Mouse (Mus musculus) lung, postnatal 36 days (tissue): ENCODE results near the gene Trim62.
A peak's percentile ranks its signal among the peaks of the same experiment; 100 is the strongest.

ENCODE experiments used
- DNase-seq: peaks from one replicate; pipeline ENCODE4 v3.0.0; 2022; ENCODE audit warnings: mixed read lengths

The Trim62 gene

GRCm38 (mm10) chr4:128883379-128883781 lies at the start of gene Trim62:
Trim62 (plus strand) TSS chr4:128883580.
- peak; percentile 85 for DNase-seq

- no peak for DNase-seq
Observed at GRCm38 (mm10) chr4:128838202-128838601, 45.2 kb upstream of the Trim62 start.

DNA sequence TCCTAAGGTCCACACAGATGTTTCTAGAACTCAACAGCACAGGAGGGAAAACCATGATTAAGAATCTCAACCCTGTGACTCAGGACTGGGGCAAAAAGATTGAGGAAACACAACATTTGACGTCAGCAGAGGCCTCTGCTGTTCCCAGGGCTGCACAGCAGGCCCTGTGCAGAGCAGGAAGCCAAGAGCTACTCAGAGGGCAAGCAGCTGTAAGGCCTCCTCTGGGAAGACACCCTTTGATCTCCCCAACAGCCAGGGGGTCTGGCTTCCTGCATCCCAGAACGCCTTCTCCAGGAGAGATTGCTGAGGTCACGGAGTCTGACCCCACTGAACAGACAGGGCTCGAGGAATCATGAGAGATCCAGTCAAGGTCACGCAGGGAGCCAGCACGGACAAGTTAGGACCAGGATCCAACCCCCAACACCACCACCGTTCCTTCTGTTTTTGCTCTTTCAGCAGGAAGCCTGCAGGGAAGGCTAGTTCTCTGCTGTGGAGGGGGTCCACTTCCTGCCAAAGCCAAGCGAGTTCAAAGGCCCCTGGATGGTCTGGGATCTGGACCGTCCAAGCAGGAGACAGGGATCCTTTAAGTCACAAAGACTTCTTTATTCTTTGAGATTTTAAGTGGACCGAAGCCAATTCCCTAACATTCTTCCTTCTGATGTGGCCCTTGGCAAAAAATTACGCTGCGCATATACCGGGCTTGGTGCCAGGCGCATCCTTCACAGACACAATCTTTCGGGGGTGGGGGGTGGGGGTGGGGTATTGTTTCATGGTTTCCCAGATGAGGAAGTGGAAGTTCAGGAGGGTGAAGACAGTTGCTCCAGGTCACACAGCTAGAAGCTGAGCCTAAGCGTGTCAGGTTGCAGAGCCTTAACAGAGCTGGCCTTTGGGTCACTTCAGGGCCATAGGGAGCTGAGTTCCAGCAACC lies 43.3 kb upstream of the Trim62 start:
- peak; percentile 47 for DNase-seq

DNA sequence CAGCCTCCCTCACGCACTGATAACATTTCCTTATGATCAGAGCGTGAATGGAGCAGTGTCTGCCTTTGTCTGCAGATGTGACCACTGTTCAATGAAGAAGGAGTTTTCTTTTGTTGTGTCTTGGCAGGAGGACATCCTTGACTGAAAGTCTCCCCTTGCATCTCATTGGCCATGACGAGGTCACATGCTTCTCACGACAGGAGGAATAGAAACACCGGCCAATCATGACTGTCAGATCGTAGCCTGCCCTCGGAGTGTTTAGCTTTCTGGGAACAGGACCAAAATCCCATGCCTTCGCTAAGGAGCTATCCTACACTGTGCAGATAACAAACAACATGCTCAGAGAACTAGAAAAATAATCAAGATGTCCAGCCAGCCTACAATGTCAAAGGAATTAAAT lies 42.1 kb upstream of the Trim62 start:
- DNase-seq = no peak

GRCm38 (mm10) chr4:128844566-128844965 lies 38.8 kb upstream of the Trim62 start:
- no peak for DNase-seq

DNA sequence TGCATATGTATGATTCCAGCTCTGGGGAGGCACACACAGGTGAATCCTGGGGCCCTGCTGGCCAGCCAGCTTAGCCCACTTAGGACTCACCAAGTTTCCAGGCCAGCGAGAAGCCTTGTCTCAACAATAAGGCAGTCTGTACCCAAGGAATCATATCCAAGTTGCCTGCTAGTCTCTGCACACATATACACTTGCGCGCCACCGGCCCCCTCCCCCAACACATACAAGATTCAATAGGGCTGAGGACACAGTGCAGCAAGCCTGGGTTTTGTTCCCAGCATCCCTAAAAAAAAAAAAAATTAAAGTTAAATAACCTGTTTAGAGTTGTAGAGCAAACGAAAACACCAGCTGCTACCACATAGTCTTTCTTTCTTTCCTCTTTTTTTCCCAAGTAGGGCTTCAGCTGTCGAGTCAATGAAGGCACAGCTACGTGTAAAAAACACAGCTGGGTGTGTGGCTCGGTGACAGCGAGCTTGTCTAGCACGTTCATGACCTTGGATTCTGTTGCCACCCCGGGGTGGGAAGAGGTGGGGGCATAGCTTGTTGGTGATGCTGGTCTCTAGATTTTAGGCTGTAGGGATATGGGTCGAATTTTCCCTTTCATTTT lies 37.9 kb upstream of the Trim62 start:
- DNase-seq = no peak

- DNase-seq = no peak
Observed at GRCm38 (mm10) chr4:128848961-128849360, 34.4 kb upstream of the Trim62 start.

- no peak for DNase-seq
Observed at GRCm38 (mm10) chr4:128849686-128850085, 33.7 kb upstream of the Trim62 start.

DNA sequence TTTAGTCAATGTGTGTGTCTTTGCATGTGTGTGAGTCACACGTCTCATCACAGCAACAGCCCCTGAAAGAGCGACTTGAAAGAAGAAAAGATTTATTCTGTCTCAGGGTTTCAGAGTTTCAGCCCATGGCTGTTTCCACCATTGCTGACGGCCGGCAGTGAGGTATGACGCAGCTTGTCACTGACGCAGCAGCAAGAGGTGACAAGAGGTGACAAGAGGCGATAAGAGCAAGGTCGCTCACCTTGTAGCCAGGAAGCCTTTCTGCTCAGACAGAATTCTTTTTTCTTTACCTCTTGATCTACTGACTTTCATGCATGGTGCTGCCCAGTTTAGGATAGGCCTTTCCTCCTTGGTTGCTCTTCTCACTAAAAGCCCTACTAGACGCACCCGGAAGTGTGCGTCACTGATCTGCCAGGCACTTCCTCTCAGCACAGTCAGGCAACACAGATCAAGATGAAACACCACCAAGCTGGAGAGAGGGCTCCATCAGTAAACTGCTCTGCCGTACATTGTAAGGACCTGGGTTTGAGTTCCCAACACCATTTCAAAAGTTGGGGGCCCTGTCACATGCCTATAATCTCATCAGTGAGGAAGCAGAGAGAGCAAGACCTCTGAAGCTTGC lies 31.0 kb upstream of the Trim62 start:
- no peak for DNase-seq

- DNase-seq = no peak
Observed at GRCm38 (mm10) chr4:128853117-128853516, 30.3 kb upstream of the Trim62 start.

DNA sequence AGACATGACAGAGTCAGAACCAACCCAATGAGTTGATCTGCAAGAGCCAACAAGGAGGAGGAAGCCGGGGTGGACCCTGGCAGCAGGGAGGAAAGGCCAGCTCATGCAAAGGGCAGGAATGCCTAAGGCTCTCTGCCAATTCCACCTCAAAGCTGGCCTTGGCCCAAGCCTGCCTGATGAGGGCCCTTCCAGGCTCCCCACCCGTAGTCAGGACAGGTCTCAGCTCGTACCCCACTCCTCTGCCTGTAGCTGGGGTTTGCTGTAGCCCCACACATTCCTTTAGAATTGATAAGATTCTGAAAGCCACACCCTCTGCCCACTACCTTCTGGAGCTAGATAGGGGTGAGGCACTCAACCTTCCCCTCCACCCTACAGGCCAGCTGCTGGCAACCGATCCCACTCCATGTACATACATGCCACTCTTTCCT lies 27.8 kb upstream of the Trim62 start:
- peak; percentile 86 for DNase-seq

- DNase-seq = no peak
Observed at GRCm38 (mm10) chr4:128857212-128857611, 26.2 kb upstream of the Trim62 start.

DNA sequence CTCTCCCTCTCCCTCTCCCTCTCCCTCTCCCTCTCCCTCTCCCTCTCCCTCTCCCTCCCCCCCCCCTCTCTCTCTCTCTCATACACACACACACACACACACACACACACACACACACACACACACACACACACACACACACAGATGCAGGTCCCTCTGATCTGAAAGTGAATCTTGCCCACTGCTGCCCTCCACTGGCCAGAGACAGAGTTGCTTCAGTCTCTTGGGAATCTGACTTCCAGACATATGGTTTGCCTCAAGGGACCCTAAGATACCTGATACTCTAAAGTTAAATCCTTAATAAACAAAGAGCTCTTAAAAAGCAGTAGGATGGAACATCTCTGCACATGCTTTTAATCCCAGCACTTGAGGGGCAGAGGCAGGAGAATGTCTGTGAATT lies 25.2 kb upstream of the Trim62 start:
- DNase-seq = peak; percentile 88

DNA sequence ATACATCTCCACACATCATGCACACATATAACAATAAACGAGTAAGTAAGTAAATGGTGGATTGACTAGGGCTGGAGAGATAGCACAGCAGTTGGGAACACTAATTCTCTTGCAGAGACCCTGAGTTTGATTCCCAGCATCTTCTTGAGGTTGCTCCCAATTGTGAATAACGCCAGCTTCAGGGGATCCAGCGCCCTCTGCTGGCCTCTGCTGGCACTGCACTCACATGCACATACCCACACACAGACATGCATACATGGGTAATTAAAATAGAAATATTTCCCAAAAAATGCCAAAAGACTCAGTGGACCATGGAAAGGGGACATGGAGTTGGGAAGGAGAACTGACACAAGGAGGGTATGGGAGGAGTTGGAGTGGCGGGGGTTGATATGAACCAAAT lies 24.5 kb upstream of the Trim62 start:
- DNase-seq = no peak

DNA sequence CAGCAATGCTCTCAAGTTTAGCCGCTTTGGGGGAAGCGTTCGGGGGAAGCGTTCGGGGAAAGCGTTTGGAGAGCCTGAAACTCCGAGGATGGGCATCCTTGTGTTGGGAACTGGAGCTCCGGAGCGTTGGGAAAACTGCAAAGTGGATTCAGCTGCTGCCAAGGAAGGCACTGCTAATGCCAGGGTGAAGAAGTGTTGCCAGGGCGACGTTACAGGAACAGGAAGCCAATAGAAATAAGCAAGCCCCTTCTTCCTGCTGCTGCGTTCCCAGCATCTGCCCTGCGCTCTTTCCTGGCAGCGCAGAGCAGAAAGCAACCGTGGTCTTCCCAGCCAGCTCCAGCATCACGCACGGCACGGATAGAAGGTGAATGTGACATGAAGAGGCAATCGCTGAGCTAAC lies 10.4 kb upstream of the Trim62 start:
- no peak for DNase-seq

DNA sequence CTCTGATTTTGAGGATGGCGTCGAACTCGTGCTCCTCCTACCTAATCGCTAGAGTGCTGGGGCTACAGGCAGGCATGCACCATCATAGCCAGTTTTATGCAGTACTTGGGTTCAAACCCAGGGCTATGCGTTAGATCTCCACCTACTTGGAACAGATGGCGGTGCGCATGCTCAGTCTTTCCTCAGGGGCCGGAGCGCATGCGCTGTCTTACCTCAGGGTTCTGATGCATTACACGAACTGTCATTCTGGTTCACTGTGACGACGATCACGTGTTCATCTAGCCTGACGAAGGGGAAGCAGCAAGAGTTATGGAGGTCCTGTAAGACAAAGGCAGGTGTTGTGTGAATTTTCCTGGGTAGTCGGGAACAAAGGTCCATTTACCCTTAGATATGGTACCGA lies 9.3 kb upstream of the Trim62 start:
- no peak for DNase-seq

DNA sequence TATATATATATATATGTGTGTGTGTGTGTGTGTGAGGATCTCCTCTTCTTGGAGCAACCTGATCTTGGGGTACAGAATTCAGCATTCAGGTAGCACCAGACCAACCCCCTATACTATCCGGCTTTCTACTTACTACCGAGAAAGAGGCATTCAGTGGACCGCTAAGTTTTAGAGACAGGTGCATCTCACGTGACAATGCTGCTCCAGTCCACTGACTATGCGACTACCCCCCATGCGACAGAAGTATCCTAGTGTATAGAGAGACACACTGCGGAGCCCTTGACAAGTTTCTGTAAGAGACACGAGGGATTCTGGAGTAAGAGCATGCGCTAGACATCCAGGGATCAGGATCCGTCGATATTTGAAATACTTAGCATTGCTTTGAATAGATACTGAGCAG lies 7.9 kb upstream of the Trim62 start:
- no peak for DNase-seq

- no peak for DNase-seq
Observed at GRCm38 (mm10) chr4:128877520-128877919, 5.9 kb upstream of the Trim62 start.

GRCm38 (mm10) chr4:128878901-128879491 lies 4.4 kb upstream of the Trim62 start:
- no peak for DNase-seq

GRCm38 (mm10) chr4:128883801-128884710 lies 676 bp downstream of the Trim62 start:
- peak; percentile 9 for DNase-seq

- no peak for DNase-seq
Observed at GRCm38 (mm10) chr4:128884711-128885095, 1.3 kb downstream of the Trim62 start.

GRCm38 (mm10) chr4:128885540-128885939 lies 2.2 kb downstream of the Trim62 start:
- no peak for DNase-seq
